Mouse (Mus musculus) forebrain, embryonic 16.5 days (tissue): ENCODE data around the gene Coil. TPM values are rescaled to one million over a fixed set of nuclear protein-coding genes. Genes with fewer than 3 reads are reported as not detected.
"Not testable (repeated sequence)": the region's sequence is repeated elsewhere in the genome, so short reads cannot be mapped to it uniquely, and the experiment has no call there.

Experiments
- ATAC-seq: fragments of 200-750 bp; cut with Nextera tagmentation; 2 replicates; pipeline ENCODE4 v1.8.0; 2017; ENCODE audit warnings: mild to moderate bottlenecking, moderate library complexity
- H3K27ac ChIP-seq: fragments of 300-500 bp; sonication (generic); 2 replicates; pipeline ENCODE4 v1.5.1; 2014; ENCODE audit warnings: low read length, control low read depth
- H3K27me3 ChIP-seq: fragments of 300-500 bp; sonication (generic); replicated peaks from 2 replicates; pipeline ENCODE4 v1.6.1; 2014; ENCODE audit warnings: low read length; ENCODE audit not compliant: control insufficient read depth, insufficient read depth
- H3K36me3 ChIP-seq: fragments of 300-500 bp; sonication (generic); 2 replicates; pipeline ENCODE4 v1.6.1; 2014; ENCODE audit not compliant: control insufficient read depth, insufficient read depth
- H3K4me1 ChIP-seq: fragments of 300-500 bp; sonication (generic); replicated peaks from 2 replicates; pipeline ENCODE4 v1.6.1; 2014; ENCODE audit warnings: low read length; ENCODE audit not compliant: control insufficient read depth, insufficient read depth
- H3K4me2 ChIP-seq: fragments of 300-500 bp; sonication (generic); 2 replicates; pipeline ENCODE4 v1.6.1; 2014; ENCODE audit warnings: mild to moderate bottlenecking, low read length, control low read depth
- H3K4me3 ChIP-seq: fragments of 300-500 bp; sonication (generic); replicated peaks from 2 replicates; pipeline ENCODE4 v1.5.1; 2014; ENCODE audit warnings: mild to moderate bottlenecking, low read length, control low read depth
- H3K9ac ChIP-seq: fragments of 300-500 bp; sonication (generic); replicated peaks from 2 replicates; pipeline ENCODE4 v1.6.1; 2014; ENCODE audit warnings: low read depth, low read length, control low read depth
- H3K9me3 ChIP-seq: fragments of 300-500 bp; sonication (generic); 2 replicates; pipeline ENCODE4 v1.6.1; 2016; ENCODE audit warnings: low read length; ENCODE audit not compliant: control insufficient read depth
- WGBS: fragments of 180-500 bp; shearing (Covaris S2); extraction: QIAGEN DNeasy Blood & Tissue Kit; methylation state at CpG from one replicate; pipeline ENCODE4 v1.1.7; 2014; 5-methylcytosine and 5-hydroxymethylcytosine counted together
- polyA plus RNA-seq: library from polyadenylated mRNA; unstranded; fragments of >200 nt; fragmentation: Nextera tagmentation; extraction: Ambion mirVana; gene quantifications from 2 replicates; pipeline ENCODE4 v1.2.1, GENCODE M21; 2015

Gene Coil
- polyA plus RNA-seq, 1 experiment from 2014 or later: 27.1 TPM

GRCm38 (mm10) chr11:89038496-89038895 is 68.4 kb downstream of the Coil start:
- no peak overlapping the region for H3K4me2 ChIP-seq
- no peaks in the 10 kb centered on the region for H3K9me3 ChIP-seq
- H3K27me3 ChIP-seq: no peaks in the 10 kb centered on the region
- ATAC-seq: no peak
- H3K4me3 ChIP-seq: no peak overlapping the region
- no peaks in the 10 kb centered on the region for H3K4me1 ChIP-seq
- whole genome bisulfite sequencing: 89% methylated on average over 6 of the region's 6 CpGs
- H3K36me3 ChIP-seq: peaks cover 23% of the 10 kb centered on the region
- no peak overlapping the region for H3K9ac ChIP-seq
- H3K27ac ChIP-seq: no peak overlapping the region

- WGBS: 36% methylated on average over 3 of the region's 3 CpGs
- H3K27me3 ChIP-seq: no peaks in the 10 kb centered on the region
- no peak for ATAC-seq
- H3K9ac ChIP-seq: no peak overlapping the region
- H3K4me3 ChIP-seq: no peak overlapping the region
- H3K9me3 ChIP-seq: no peaks in the 10 kb centered on the region
- H3K4me1 ChIP-seq: no peaks in the 10 kb centered on the region
- no peak overlapping the region for H3K27ac ChIP-seq
- H3K36me3 ChIP-seq: peaks cover 26% of the 10 kb centered on the region
- H3K4me2 ChIP-seq: no peak overlapping the region
Observed at GRCm38 (mm10) chr11:89039325-89039724, 69.3 kb downstream of the Coil start.

- H3K4me2 ChIP-seq, ATAC-seq, H3K4me1 ChIP-seq, H3K9ac ChIP-seq, H3K27me3 ChIP-seq, H3K4me3 ChIP-seq, H3K9me3 ChIP-seq, H3K27ac ChIP-seq: not testable (repeated sequence)
- WGBS: 96% methylated on average over 6 of the region's 7 CpGs
- H3K36me3 ChIP-seq: peaks cover 44% of the 10 kb centered on the region
Observed at GRCm38 (mm10) chr11:89041073-89041472, 71.0 kb downstream of the Coil start.

Other genes with a start within 250 kb of the Coil start
- gene Akap1, start 105.7 kb upstream of the Coil start, polyA plus RNA-seq: 37.5 and 40.7 TPM in 2 replicates
- gene Scpep1, start 14.8 kb upstream of the Coil start, polyA plus RNA-seq: 33.7 and 36.2 TPM in 2 replicates
- not detected in 2 replicates for gene Elobl, start 3.3 kb upstream of the Coil start, polyA plus RNA-seq
- 3.7 and 3.8 TPM in 2 replicates for gene Trim25, start 29.1 kb downstream of the Coil start, polyA plus RNA-seq
- 17.1 TPM in 2 replicates for gene Dgke, start 96.6 kb downstream of the Coil start, polyA plus RNA-seq
- gene Gm525, start 103.6 kb downstream of the Coil start, polyA plus RNA-seq: not detected in 2 replicates